ENCODE assay signal across 17 mouse cellular contexts in genomic region chr3:86030566-86030965, GRCm38 (mm10). TPM values are rescaled to one million over a fixed set of nuclear protein-coding genes. Genes with fewer than 3 reads are reported as not detected.
DNase-seq lines count a peak whose midpoint lies in the region; ATAC-seq lines count a peak whose summit lies in the region.
"Had no signal": no experiment of that assay in that cellular context is flagged by ENCODE, and none has a peak within 500 bp of the region (broad histone marks: within the 10 kb centered on the region; RNA-seq: fewer than 3 reads in every experiment).

No protein-coding gene starts in this region.

- peaks cover 21% of the 10 kb centered on the region for H3K4me1 ChIP-seq in heart, embryonic 10.5 days
- no peaks in the 10 kb centered on the region for H3K4me1 ChIP-seq in lung, embryonic 15.5 days
- H3K4me1 ChIP-seq: neural tube, embryonic 13.5 days had no signal

- DNase-seq in heart, embryonic 10.5 days (ENCODE audit: low spot score), result peak; percentile 27
- DNase-seq in heart, adult 18-20 months, result no peak
- DNase-seq in lung, postnatal 36 days, result no peak
- peak; percentile 49 for DNase-seq in cerebellum, adult 11-12 months
- peak; percentile 66 to 79 for DNase-seq in cerebellum, postnatal 25 days
- DNase-seq: adrenal gland, postnatal 36 days; kidney, postnatal 25 days; retina, postnatal 1 day had no signal

- 79% methylated on average over 4 of the region's 4 CpGs for WGBS in heart, embryonic 10.5 days
- 61% methylated on average over 4 of the region's 4 CpGs for WGBS in lung, embryonic 15.5 days

- H3K27me3 ChIP-seq in heart, embryonic 10.5 days (ENCODE audit: insufficient read depth, poor library complexity, severe bottlenecking), result peaks cover 10% of the 10 kb centered on the region; the same call in 1 of the 2 replicates
- H3K27me3 ChIP-seq in lung, embryonic 15.5 days, result no peaks in the 10 kb centered on the region
- H3K27me3 ChIP-seq: heart, embryonic 15.5 days; neural tube, embryonic 13.5 days had no signal

- no peak overlapping the region for H3K4me2 ChIP-seq in lung, embryonic 15.5 days
- H3K4me2 ChIP-seq: heart, embryonic 15.5 days; neural tube, embryonic 13.5 days had no signal

- H3K4me3 ChIP-seq in heart, embryonic 10.5 days, result no peak overlapping the region
- no peak overlapping the region for H3K4me3 ChIP-seq in lung, embryonic 15.5 days
- H3K4me3 ChIP-seq: heart, embryonic 15.5 days; neural tube, embryonic 13.5 days had no signal

- no peaks in the 10 kb centered on the region for H3K9me3 ChIP-seq in heart, embryonic 10.5 days
- H3K9me3 ChIP-seq in lung, embryonic 15.5 days, result no peaks in the 10 kb centered on the region
- H3K9me3 ChIP-seq: heart, embryonic 15.5 days; neural tube, embryonic 13.5 days had no signal

- no peaks in the 10 kb centered on the region for H3K36me3 ChIP-seq in heart, embryonic 10.5 days
- H3K36me3 ChIP-seq in lung, embryonic 15.5 days, result 0 out of 2 replicates have a peak, but pooled peaks cover 5% of the 10 kb centered on the region
- H3K36me3 ChIP-seq: heart, embryonic 15.5 days; neural tube, embryonic 13.5 days had no signal

- ATAC-seq in lung, embryonic 15.5 days (ENCODE audit: borderline replicate concordance, extremely low read depth, low FRiP score, low TSS enrichment), result peak; percentile 62; the same call in 1 of the 2 replicates
- ATAC-seq in erythroid progenitor cell, adult 5-6 weeks (replicated peaks; ENCODE audit: low FRiP score, poor library complexity, severe bottlenecking), result no peak
- ATAC-seq: midbrain, embryonic 16.5 days had no signal

- no peak overlapping the region for H3K27ac ChIP-seq in heart, embryonic 10.5 days
- H3K27ac ChIP-seq in lung, embryonic 15.5 days, result no peak overlapping the region
- H3K27ac ChIP-seq: heart, embryonic 15.5 days; neural tube, embryonic 13.5 days had no signal

- no peak overlapping the region for H3K9ac ChIP-seq in lung, embryonic 15.5 days
- H3K9ac ChIP-seq: heart, embryonic 15.5 days; neural tube, embryonic 13.5 days had no signal

RNA-seq across cellular contexts. Expression of gene Prss48, which starts 28.3 kb away (rescaled TPM):
- polyA plus RNA-seq in heart, embryonic 10.5 days (2016; fragmentation: Nextera tagmentation; extraction: Ambion mirVana), result not detected in 2 replicates
- not detected for total RNA-seq in heart, adult 18-20 months (2021)
- polyA plus RNA-seq in lung, embryonic 15.5 days (2015; fragmentation: Nextera tagmentation; extraction: Ambion mirVana), result not detected in 2 replicates
- total RNA-seq in erythroid progenitor cell, adult 5-6 weeks (2015; ENCODE audit: low replicate concordance), result not detected in 2 replicates
- not detected in 2 replicates for total RNA-seq in erythroid progenitor cell, adult 5-6 weeks (2017; ENCODE audit: low replicate concordance)
- total RNA-seq: adrenal gland, postnatal 36 days; common myeloid progenitor, adult 5-6 weeks; gastrocnemius, adult 18-20 months; left cerebral cortex, adult 18-20 months; liver, adult 2 months had no signal
- polyA plus RNA-seq: heart, embryonic 15.5 days; liver, adult 2 months; midbrain, embryonic 16.5 days; neural tube, embryonic 13.5 days had no signal

RNA-seq across cellular contexts. Expression of gene Sh3d19, which starts 59.7 kb away (rescaled TPM):
- 10.4 and 17.7 TPM in 2 replicates for polyA plus RNA-seq in heart, embryonic 10.5 days (2016; fragmentation: Nextera tagmentation; extraction: Ambion mirVana)
- total RNA-seq in heart, adult 18-20 months (2021), result 10 to 100 TPM; 15.4 to 18.2 TPM
- polyA plus RNA-seq in lung, embryonic 15.5 days (2015; fragmentation: Nextera tagmentation; extraction: Ambion mirVana), result 31.8 and 33.0 TPM in 2 replicates
- total RNA-seq in erythroid progenitor cell, adult 5-6 weeks (2015; ENCODE audit: low replicate concordance), result 2.2 and 2.5 TPM in 2 replicates
- total RNA-seq in erythroid progenitor cell, adult 5-6 weeks (2017; ENCODE audit: low replicate concordance), result 3.5 and 7.3 TPM in 2 replicates

Comparison
In these comparisons a context has a peak if more than half of its experiments do, and no peak if none do; other contexts are left out.
1. DNase-seq: peak in heart, embryonic 10.5 days (single experiment), cerebellum, adult 11-12 months (single experiment) and cerebellum, postnatal 25 days (2 of 2); none in heart, adult 18-20 months (0 of 2) and lung, postnatal 36 days (single experiment).